Mouse (Mus musculus): Measurements from ENCODE around the gene Mcidas.

DNA sequence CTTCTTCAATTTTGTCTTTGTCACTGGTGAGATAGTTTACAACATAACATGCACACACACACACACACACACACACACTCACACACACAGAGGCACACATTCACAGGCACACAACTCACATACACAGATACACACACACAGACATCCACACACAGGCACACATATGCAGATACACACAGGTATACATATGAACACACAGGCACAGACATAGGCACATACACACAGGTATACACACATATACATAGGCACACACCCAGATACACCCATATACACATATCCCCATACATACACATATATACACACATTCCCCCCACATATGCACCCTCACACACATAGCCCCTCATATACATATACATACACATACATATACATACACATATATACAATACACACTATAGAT, 53.4 kb downstream of the Mcidas start:
- TF ChIP-seq CTCF (IDR thresholded peaks at IDR 0.05; ENCODE audit: borderline replicate concordance, extremely low read depth, insufficient read depth, insufficient read length) = no peak
- no peak for TF ChIP-seq POLR2A (IDR thresholded peaks at IDR 0.05; ENCODE audit: borderline replicate concordance, extremely low read depth, insufficient read depth, insufficient read length, poor library complexity, severe bottlenecking)

All from brain, embryonic 14.5 days (tissue).